ENCODE assay signal across 14 mouse cellular contexts in genomic region chr13:81629395-81629794, GRCm38 (mm10). TPM values are rescaled to one million over a fixed set of nuclear protein-coding genes. Genes with fewer than 3 reads are reported as not detected.
A peak's percentile ranks its signal among the peaks of the same experiment; 100 is the strongest.
DNase-seq lines count a peak whose midpoint lies in the region; ATAC-seq and TF ChIP-seq lines count a peak whose summit lies in the region.
"Had no signal": no experiment of that assay in that cellular context is flagged by ENCODE, and none has a peak within 500 bp of the region (broad histone marks: within the 10 kb centered on the region; RNA-seq: fewer than 3 reads in every experiment).

No protein-coding gene starts in this region.

- DNase-seq in hindbrain, embryonic 10.5 days (ENCODE audit: low spot score): peak; percentile 72
- DNase-seq in embryonic facial prominence, embryonic 11.5 days (ENCODE audit: low spot score): peak; percentile 30
- peak; percentile 76 for DNase-seq in neural tube, embryonic 11.5 days (ENCODE audit: low spot score)
- no peak for DNase-seq in lung, postnatal 0 days (ENCODE audit: low spot score)
- no peak for DNase-seq in thymus, postnatal 0 days (ENCODE audit: low spot score)
- DNase-seq: adrenal gland, adult 8-10 months; cerebellum, adult 11-12 months; gastrocnemius, postnatal 25 days; heart, postnatal 36 days; lung, postnatal 36 days; thymus, adult 18-20 months had no signal

- no peak for TF ChIP-seq EP300 in lung, postnatal 0 days (IDR thresholded peaks at IDR 0.05)

- H3K36me3 ChIP-seq in hindbrain, embryonic 10.5 days: peaks cover 5% of the 10 kb centered on the region; the same call in 1 of the 2 replicates
- H3K36me3 ChIP-seq in hindbrain, embryonic 16.5 days (ENCODE audit: control insufficient read depth, insufficient read depth, low read length): no peaks in the 10 kb centered on the region
- no peaks in the 10 kb centered on the region for H3K36me3 ChIP-seq in embryonic facial prominence, embryonic 11.5 days (replicated peaks; ENCODE audit: control insufficient read depth, insufficient read depth, low read depth, low read length)
- no peaks in the 10 kb centered on the region for H3K36me3 ChIP-seq in hindbrain, embryonic 12.5 days
- H3K36me3 ChIP-seq in neural tube, embryonic 11.5 days (ENCODE audit: control insufficient read depth, insufficient read depth, low read length): no peaks in the 10 kb centered on the region
- no peaks in the 10 kb centered on the region for H3K36me3 ChIP-seq in heart, embryonic 12.5 days
- no peaks in the 10 kb centered on the region for H3K36me3 ChIP-seq in lung, postnatal 0 days (ENCODE audit: insufficient read depth, low read length)

- no peaks in the 10 kb centered on the region for H3K27me3 ChIP-seq in hindbrain, embryonic 10.5 days (ENCODE audit: insufficient read depth, poor library complexity, severe bottlenecking)
- no peaks in the 10 kb centered on the region for H3K27me3 ChIP-seq in hindbrain, embryonic 16.5 days (replicated peaks; ENCODE audit: control insufficient read depth, insufficient read depth, low read length)
- H3K27me3 ChIP-seq in embryonic facial prominence, embryonic 11.5 days (ENCODE audit: control insufficient read depth, insufficient read depth, low read length): no peaks in the 10 kb centered on the region
- H3K27me3 ChIP-seq in hindbrain, embryonic 12.5 days: no peaks in the 10 kb centered on the region
- no peaks in the 10 kb centered on the region for H3K27me3 ChIP-seq in neural tube, embryonic 11.5 days (ENCODE audit: control insufficient read depth, insufficient read depth, low read length)
- peaks cover 26% of the 10 kb centered on the region for H3K27me3 ChIP-seq in heart, embryonic 12.5 days (replicated peaks)
- peaks cover 4% of the 10 kb centered on the region; the same call in 1 of the 2 replicates for H3K27me3 ChIP-seq in lung, postnatal 0 days (replicated peaks; ENCODE audit: insufficient read depth, low read length)

- TF ChIP-seq CTCF in lung, postnatal 0 days (IDR thresholded peaks at IDR 0.05): no peak

- H3K9ac ChIP-seq in hindbrain, embryonic 16.5 days (ENCODE audit: low read depth, low read length): no peak overlapping the region
- H3K9ac ChIP-seq in embryonic facial prominence, embryonic 11.5 days (replicated peaks; ENCODE audit: low read length): no peak overlapping the region
- no peak overlapping the region for H3K9ac ChIP-seq in hindbrain, embryonic 12.5 days
- H3K9ac ChIP-seq in neural tube, embryonic 11.5 days (ENCODE audit: low read length): no peak overlapping the region
- H3K9ac ChIP-seq in heart, embryonic 12.5 days: no peak overlapping the region
- H3K9ac ChIP-seq in lung, postnatal 0 days (replicated peaks; ENCODE audit: low read depth): no peak overlapping the region

- H3K9me3 ChIP-seq in hindbrain, embryonic 10.5 days: no peaks in the 10 kb centered on the region
- no peaks in the 10 kb centered on the region for H3K9me3 ChIP-seq in hindbrain, embryonic 16.5 days (ENCODE audit: control insufficient read depth, low read length)
- H3K9me3 ChIP-seq in embryonic facial prominence, embryonic 11.5 days (replicated peaks; ENCODE audit: control insufficient read depth, low read length): no peaks in the 10 kb centered on the region
- no peaks in the 10 kb centered on the region for H3K9me3 ChIP-seq in hindbrain, embryonic 12.5 days (replicated peaks)
- H3K9me3 ChIP-seq in neural tube, embryonic 11.5 days (ENCODE audit: control insufficient read depth, low read length): no peaks in the 10 kb centered on the region
- no peaks in the 10 kb centered on the region for H3K9me3 ChIP-seq in heart, embryonic 12.5 days (replicated peaks)
- no peaks in the 10 kb centered on the region for H3K9me3 ChIP-seq in lung, postnatal 0 days (ENCODE audit: low read length)

- H3K4me2 ChIP-seq in hindbrain, embryonic 16.5 days (ENCODE audit: low read length): no peak overlapping the region
- H3K4me2 ChIP-seq in embryonic facial prominence, embryonic 11.5 days (ENCODE audit: low read depth, low read length): no peak overlapping the region
- H3K4me2 ChIP-seq in hindbrain, embryonic 12.5 days (replicated peaks): peak overlapping the region; percentile 42
- H3K4me2 ChIP-seq in neural tube, embryonic 11.5 days (ENCODE audit: low read depth): peak overlapping the region; percentile 37
- no peak overlapping the region for H3K4me2 ChIP-seq in heart, embryonic 12.5 days
- no peak overlapping the region for H3K4me2 ChIP-seq in lung, postnatal 0 days (replicated peaks; ENCODE audit: low read depth, low read length)

- H3K4me1 ChIP-seq in hindbrain, embryonic 10.5 days (replicated peaks): peaks cover 79% of the 10 kb centered on the region
- H3K4me1 ChIP-seq in hindbrain, embryonic 16.5 days (ENCODE audit: control insufficient read depth, insufficient read depth, low read depth, low read length): no peaks in the 10 kb centered on the region
- no peaks in the 10 kb centered on the region for H3K4me1 ChIP-seq in embryonic facial prominence, embryonic 11.5 days (ENCODE audit: control insufficient read depth, insufficient read depth, low read length)
- peaks cover 28% of the 10 kb centered on the region for H3K4me1 ChIP-seq in hindbrain, embryonic 12.5 days
- H3K4me1 ChIP-seq in neural tube, embryonic 11.5 days (ENCODE audit: control insufficient read depth, insufficient read depth, low read length): peaks cover 12% of the 10 kb centered on the region
- H3K4me1 ChIP-seq in heart, embryonic 12.5 days (replicated peaks): peaks cover 7% of the 10 kb centered on the region; the same call in 1 of the 2 replicates
- no peaks in the 10 kb centered on the region for H3K4me1 ChIP-seq in lung, postnatal 0 days (ENCODE audit: insufficient read depth, low read depth, low read length)

- H3K4me3 ChIP-seq in hindbrain, embryonic 10.5 days: peak overlapping the region; percentile 72
- H3K4me3 ChIP-seq in hindbrain, embryonic 16.5 days (ENCODE audit: low read length): no peak overlapping the region
- no peak overlapping the region for H3K4me3 ChIP-seq in embryonic facial prominence, embryonic 11.5 days (ENCODE audit: low read depth, low read length)
- H3K4me3 ChIP-seq in hindbrain, embryonic 12.5 days: no peak overlapping the region
- no peak overlapping the region for H3K4me3 ChIP-seq in neural tube, embryonic 11.5 days (ENCODE audit: low read depth, low read length)
- no peak overlapping the region for H3K4me3 ChIP-seq in heart, embryonic 12.5 days
- no peak overlapping the region for H3K4me3 ChIP-seq in lung, postnatal 0 days (ENCODE audit: low read depth, low read length)

- 32% methylated on average over 3 of the region's 3 CpGs for WGBS in hindbrain, embryonic 10.5 days
- WGBS in hindbrain, embryonic 16.5 days: 38% methylated on average over 3 of the region's 3 CpGs
- 38% methylated on average over 3 of the region's 3 CpGs for WGBS in embryonic facial prominence, embryonic 11.5 days
- 33% methylated on average over 3 of the region's 3 CpGs for WGBS in hindbrain, embryonic 12.5 days
- 37% methylated on average over 3 of the region's 3 CpGs for WGBS in neural tube, embryonic 11.5 days
- WGBS in heart, embryonic 12.5 days: 60% methylated on average over 3 of the region's 3 CpGs
- WGBS in lung, postnatal 0 days: 58% methylated on average over 3 of the region's 3 CpGs

- peak overlapping the region; percentile 91 for H3K27ac ChIP-seq in hindbrain, embryonic 10.5 days
- no peak overlapping the region for H3K27ac ChIP-seq in hindbrain, embryonic 16.5 days (ENCODE audit: low read depth, low read length)
- H3K27ac ChIP-seq in embryonic facial prominence, embryonic 11.5 days (replicated peaks; ENCODE audit: low read depth, low read length): no peak overlapping the region
- peak overlapping the region; percentile 23; the same call in 1 of the 2 replicates for H3K27ac ChIP-seq in hindbrain, embryonic 12.5 days
- H3K27ac ChIP-seq in neural tube, embryonic 11.5 days (ENCODE audit: low read depth, low read length): 0 out of 2 replicates have a peak overlapping the region, but pooled peaks have one; percentile 17
- no peak overlapping the region for H3K27ac ChIP-seq in heart, embryonic 12.5 days (ENCODE audit: poor library complexity, severe bottlenecking)
- no peak overlapping the region for H3K27ac ChIP-seq in lung, postnatal 0 days (ENCODE audit: low read length)

- no peak for ATAC-seq in hindbrain, embryonic 16.5 days
- peak; percentile 42 for ATAC-seq in embryonic facial prominence, embryonic 11.5 days (replicated peaks; ENCODE audit: insufficient number of reproducible peaks, low FRiP score, low TSS enrichment, low read depth)
- peak; percentile 62 for ATAC-seq in hindbrain, embryonic 12.5 days (ENCODE audit: low FRiP score)
- ATAC-seq in neural tube, embryonic 11.5 days (ENCODE audit: insufficient read depth, low FRiP score, low TSS enrichment): peak; percentile 67
- no peak for ATAC-seq in heart, embryonic 12.5 days (ENCODE audit: insufficient number of reproducible peaks, low FRiP score)
- no peak for ATAC-seq in lung, postnatal 0 days

RNA-seq across cellular contexts. Expression of gene Adgrv1, which starts 3.6 kb away (rescaled TPM):
- polyA plus RNA-seq in hindbrain, embryonic 10.5 days (2016; fragmentation: Nextera tagmentation; extraction: Ambion mirVana): 45.3 and 45.6 TPM in 2 replicates
- polyA plus RNA-seq in hindbrain, embryonic 16.5 days (2015; fragmentation: Nextera tagmentation; extraction: Ambion mirVana): 5.6 and 8.7 TPM in 2 replicates
- 8.0 and 8.3 TPM in 2 replicates for polyA plus RNA-seq in embryonic facial prominence, embryonic 11.5 days (2014; fragmentation: Nextera tagmentation; extraction: Ambion mirVana)
- polyA plus RNA-seq in hindbrain, embryonic 12.5 days (2016; fragmentation: Nextera tagmentation; extraction: Ambion mirVana): 28.5 and 35.7 TPM in 2 replicates
- 35.1 and 38.8 TPM in 2 replicates for polyA plus RNA-seq in neural tube, embryonic 11.5 days (2014; fragmentation: Nextera tagmentation; extraction: Ambion mirVana)
- 1.2 and 1.5 TPM in 2 replicates for polyA plus RNA-seq in heart, embryonic 12.5 days (2016; fragmentation: Nextera tagmentation; extraction: Ambion mirVana)
- polyA plus RNA-seq in lung, postnatal 0 days (2015; fragmentation: Nextera tagmentation; extraction: Ambion mirVana): 2.0 and 2.2 TPM in 2 replicates
- 0.55 and 0.57 TPM in 2 replicates for polyA plus RNA-seq in thymus, postnatal 0 days (2015; fragmentation: Nextera tagmentation; extraction: Ambion mirVana)

RNA-seq across cellular contexts. Expression of gene Lysmd3, which starts 28.1 kb away (rescaled TPM):
- polyA plus RNA-seq in hindbrain, embryonic 10.5 days (2016; fragmentation: Nextera tagmentation; extraction: Ambion mirVana): 23.1 and 25.9 TPM in 2 replicates
- 16.5 and 16.7 TPM in 2 replicates for polyA plus RNA-seq in hindbrain, embryonic 16.5 days (2015; fragmentation: Nextera tagmentation; extraction: Ambion mirVana)
- 31.8 and 33.9 TPM in 2 replicates for polyA plus RNA-seq in embryonic facial prominence, embryonic 11.5 days (2014; fragmentation: Nextera tagmentation; extraction: Ambion mirVana)
- polyA plus RNA-seq in hindbrain, embryonic 12.5 days (2016; fragmentation: Nextera tagmentation; extraction: Ambion mirVana): 28.4 and 29.9 TPM in 2 replicates
- 35.4 and 39.5 TPM in 2 replicates for polyA plus RNA-seq in neural tube, embryonic 11.5 days (2014; fragmentation: Nextera tagmentation; extraction: Ambion mirVana)
- 25.4 and 28.2 TPM in 2 replicates for polyA plus RNA-seq in heart, embryonic 12.5 days (2016; fragmentation: Nextera tagmentation; extraction: Ambion mirVana)
- 19.3 and 20.0 TPM in 2 replicates for polyA plus RNA-seq in lung, postnatal 0 days (2015; fragmentation: Nextera tagmentation; extraction: Ambion mirVana)
- polyA plus RNA-seq in thymus, postnatal 0 days (2015; fragmentation: Nextera tagmentation; extraction: Ambion mirVana): 18.9 and 20.9 TPM in 2 replicates

Comparison
In these comparisons a context has a peak if more than half of its experiments do, and no peak if none do; other contexts are left out.
1. H3K27ac ChIP-seq: peak in hindbrain, embryonic 10.5 days (single experiment), hindbrain, embryonic 12.5 days (single experiment) and neural tube, embryonic 11.5 days (single experiment); none in hindbrain, embryonic 16.5 days (single experiment), embryonic facial prominence, embryonic 11.5 days (single experiment), heart, embryonic 12.5 days (single experiment) and lung, postnatal 0 days (single experiment).
2. ATAC-seq: peak in embryonic facial prominence, embryonic 11.5 days (single experiment), hindbrain, embryonic 12.5 days (single experiment) and neural tube, embryonic 11.5 days (single experiment); none in hindbrain, embryonic 16.5 days (single experiment), heart, embryonic 12.5 days (single experiment) and lung, postnatal 0 days (single experiment).
3. H3K4me2 ChIP-seq: peak in hindbrain, embryonic 12.5 days (single experiment) and neural tube, embryonic 11.5 days (single experiment); none in hindbrain, embryonic 16.5 days (single experiment), embryonic facial prominence, embryonic 11.5 days (single experiment), heart, embryonic 12.5 days (single experiment) and lung, postnatal 0 days (single experiment).
4. DNase-seq: peak in hindbrain, embryonic 10.5 days (single experiment), embryonic facial prominence, embryonic 11.5 days (single experiment) and neural tube, embryonic 11.5 days (single experiment); none in lung, postnatal 0 days (single experiment) and thymus, postnatal 0 days (single experiment).